Mouse (Mus musculus): Measurements from ENCODE around the gene Btg4.

The Btg4 gene

DNA sequence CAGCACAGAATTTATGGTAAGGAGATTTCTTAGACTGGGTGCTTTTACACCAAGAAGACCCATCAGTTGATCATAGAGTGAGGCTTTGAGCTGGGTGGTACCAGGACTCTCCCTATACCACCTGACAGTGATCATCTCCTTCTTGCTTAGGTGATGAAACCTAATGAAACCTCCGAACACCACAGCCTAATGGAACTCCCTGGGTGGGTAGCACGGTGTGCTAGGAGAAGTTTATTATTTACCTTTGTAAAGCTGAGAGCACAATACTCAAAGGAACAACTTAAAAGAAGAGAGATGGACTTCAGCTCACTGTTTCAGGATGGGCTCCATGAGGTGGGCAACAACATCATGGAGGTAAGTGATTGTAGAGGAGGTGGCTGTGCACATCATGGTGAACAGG, at the start of gene Btg4:
Gene Btg4, plus strand, starts transcription at position 301 of the 400 bp plus-strand sequence.
- no peak for DNase-seq (ENCODE audit: low read depth)

DNA sequence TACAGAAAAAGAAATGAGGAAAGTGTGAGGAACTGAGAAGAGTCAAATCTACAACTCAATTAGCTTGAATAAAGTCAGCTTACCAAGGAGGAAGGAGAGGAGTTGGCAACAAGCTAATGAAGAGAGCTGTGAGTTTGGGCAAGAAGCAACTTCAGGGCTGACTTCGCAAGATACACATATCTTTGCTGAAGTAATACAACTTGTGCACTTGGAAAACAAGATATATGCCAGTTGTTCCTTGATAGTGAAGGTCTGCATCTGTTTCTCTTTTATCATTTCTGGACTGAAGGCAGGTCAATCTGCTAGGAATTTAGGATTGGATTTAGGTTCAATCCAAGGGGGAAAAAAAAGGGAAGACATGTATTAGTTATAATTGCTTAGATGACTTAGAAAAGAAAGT, 47.1 kb upstream of the Btg4 start:
- DNase-seq (ENCODE audit: low read depth): no peak

GRCm38 (mm10) chr9:51015732-51016131, 45.0 kb upstream of the Btg4 start:
- DNase-seq (ENCODE audit: low read depth): no peak

- DNase-seq (ENCODE audit: low read depth): no peak
Observed at GRCm38 (mm10) chr9:51019670-51020069, 41.0 kb upstream of the Btg4 start.

DNA sequence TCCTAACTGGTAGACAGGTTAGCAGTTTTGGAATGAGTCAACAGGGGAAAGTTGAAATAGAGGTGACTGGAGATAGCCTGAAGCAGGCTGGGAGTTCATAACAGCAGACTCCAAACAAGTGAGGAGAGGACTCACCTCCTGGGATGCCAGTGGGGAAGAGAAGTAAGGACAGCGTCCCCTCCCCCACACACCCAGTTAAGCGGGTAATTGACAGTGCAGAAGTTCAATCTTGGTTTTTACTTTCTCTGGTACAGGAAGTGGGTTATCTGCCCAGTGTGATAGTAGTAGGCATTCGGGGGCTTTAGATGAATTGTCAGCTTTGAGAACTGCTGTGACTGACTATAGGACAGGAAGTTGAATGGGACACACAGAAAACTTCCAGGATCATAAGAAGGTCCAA, 40.4 kb upstream of the Btg4 start:
- DNase-seq (ENCODE audit: low read depth): peak; percentile 29

GRCm38 (mm10) chr9:51021123-51021795, 39.4 kb upstream of the Btg4 start:
- DNase-seq (ENCODE audit: low read depth): no peak

GRCm38 (mm10) chr9:51026952-51027351, 33.7 kb upstream of the Btg4 start:
- DNase-seq (ENCODE audit: low read depth): no peak

GRCm38 (mm10) chr9:51030147-51030546, 30.6 kb upstream of the Btg4 start:
- DNase-seq (ENCODE audit: low read depth): no peak

DNA sequence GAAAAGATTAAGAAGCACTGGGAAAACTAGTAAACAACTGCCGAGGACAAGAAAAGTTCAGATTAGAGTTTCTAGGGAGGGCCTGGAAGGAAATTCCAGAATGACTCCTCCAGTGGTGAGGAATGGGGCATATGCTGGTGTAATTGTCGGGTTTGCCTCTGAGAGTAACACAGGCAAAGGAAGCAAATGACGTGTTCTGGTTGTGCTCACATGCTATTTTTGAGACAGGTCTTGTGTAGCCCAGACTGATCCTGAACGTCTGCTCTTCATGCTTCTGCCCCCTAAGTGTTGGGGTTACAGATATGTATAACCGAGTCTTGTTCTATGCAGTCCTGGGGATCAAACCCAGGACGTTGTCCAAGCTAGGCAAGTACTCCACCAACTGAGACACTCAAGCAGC, 29.1 kb upstream of the Btg4 start:
- DNase-seq (ENCODE audit: low read depth): no peak

GRCm38 (mm10) chr9:51032291-51032690, 28.4 kb upstream of the Btg4 start:
- DNase-seq (ENCODE audit: low read depth): no peak

DNA sequence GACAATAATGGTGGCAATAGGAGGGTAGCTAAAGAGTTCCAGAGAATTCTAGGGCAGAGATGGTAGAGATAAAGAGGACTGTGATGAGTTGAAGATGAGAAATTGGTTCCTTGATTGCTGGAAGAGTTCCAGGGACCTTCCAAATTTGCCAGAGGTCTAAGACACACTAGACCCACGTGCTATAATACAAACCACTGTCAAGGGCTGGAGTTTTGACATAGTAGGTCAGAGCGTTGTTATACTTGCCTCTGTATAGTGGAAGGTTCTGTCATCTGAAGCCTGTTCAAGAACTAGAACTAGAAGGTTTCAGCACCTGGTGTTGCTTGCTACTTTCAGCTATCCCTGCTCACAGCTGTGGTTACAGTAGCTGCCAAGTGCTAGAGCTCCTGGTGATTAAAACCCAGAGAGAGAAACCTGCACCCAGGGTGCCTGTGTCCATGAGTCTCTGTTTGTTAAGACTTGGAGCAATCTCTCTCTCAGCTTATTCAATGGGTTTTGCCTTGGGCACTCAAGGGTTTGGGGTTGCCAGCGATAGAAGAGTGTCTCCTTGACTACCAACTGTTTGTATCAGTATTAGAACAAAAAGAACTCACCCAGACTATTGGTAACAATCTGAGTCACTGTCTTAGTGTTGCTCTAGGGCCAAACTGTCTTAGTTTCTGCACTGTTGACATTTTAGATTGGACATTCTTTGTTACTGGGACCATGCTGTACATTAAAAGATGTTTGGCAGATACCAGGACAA, 27.7 kb upstream of the Btg4 start:
- DNase-seq (ENCODE audit: low read depth): no peak

DNA sequence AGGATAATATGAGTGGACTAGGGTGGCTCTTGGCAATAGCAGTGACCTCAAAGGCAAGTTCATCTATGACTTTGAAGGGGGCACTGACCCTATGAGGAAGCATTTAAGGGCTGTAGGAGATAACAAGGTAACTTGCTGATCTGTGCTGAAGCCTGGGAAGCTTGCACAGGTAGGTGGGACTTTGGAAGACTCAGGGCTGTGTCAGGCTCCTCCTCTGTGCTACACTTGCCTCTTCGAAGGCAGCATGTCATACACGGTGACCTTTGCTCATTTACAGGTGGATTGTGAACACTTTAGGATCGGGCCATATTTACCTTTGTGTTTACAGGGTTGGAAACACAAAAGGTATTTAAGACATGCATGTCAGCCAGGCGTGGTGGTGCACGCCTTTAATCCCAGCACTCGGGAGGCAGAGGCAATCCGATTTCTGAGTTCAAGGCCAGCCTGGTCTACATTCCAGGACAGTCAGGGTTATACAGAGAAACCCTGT, 19.2 kb upstream of the Btg4 start:
- DNase-seq (ENCODE audit: low read depth): no peak

GRCm38 (mm10) chr9:51042136-51042535, 18.6 kb upstream of the Btg4 start:
- no peak for DNase-seq (ENCODE audit: low read depth)

- DNase-seq (ENCODE audit: low read depth): peak; percentile 67
Observed at GRCm38 (mm10) chr9:51052180-51052579, 8.5 kb upstream of the Btg4 start.

DNA sequence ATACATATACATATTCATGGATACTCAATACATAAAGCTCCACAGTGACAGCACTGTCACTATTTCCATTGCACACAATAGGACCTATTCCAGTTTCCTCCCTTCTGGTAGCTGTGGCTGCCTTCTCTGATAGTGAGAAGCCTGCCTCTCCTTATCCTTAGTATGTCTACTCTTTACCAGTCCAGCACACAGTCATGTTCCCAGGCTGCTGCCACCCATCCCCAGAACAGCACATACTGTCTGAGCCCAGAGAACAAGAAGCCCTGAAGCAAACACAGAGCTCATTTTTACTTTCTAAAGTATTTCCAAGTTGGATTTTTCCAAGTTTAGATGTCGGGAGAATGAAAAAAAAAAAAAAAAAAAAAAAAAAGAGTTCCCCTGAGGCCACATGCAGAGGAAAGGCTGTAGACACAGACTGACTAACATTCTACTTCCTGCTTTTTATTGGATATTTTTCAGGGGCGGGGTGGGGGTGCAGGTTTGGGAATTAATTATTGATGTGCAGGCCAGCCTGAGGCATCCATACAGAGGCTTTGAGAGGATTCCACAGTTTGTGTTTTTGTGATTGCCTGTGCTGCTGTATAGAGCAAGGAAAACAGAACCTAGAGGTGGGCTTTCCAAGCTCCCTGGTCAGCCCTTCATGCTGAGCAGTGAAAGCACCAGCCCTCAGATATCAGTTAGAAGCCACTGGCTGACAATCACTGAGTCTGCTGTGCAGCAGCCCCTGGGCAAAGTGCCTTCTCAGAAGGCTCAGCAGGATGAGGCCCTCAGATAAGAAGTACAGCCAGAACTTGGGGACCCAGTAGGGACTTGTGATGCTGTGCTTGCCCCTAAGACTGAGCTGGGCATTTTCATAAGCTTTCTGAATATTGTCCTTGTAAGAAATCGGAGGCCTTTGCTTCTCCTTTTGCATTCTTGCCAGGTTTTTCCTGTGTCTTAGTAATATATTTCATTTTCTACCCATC, 4.1 kb upstream of the Btg4 start:
- no peak for DNase-seq (ENCODE audit: low read depth)

GRCm38 (mm10) chr9:51058951-51059521, 1.7 kb upstream of the Btg4 start:
- DNase-seq (ENCODE audit: low read depth): no peak

DNA sequence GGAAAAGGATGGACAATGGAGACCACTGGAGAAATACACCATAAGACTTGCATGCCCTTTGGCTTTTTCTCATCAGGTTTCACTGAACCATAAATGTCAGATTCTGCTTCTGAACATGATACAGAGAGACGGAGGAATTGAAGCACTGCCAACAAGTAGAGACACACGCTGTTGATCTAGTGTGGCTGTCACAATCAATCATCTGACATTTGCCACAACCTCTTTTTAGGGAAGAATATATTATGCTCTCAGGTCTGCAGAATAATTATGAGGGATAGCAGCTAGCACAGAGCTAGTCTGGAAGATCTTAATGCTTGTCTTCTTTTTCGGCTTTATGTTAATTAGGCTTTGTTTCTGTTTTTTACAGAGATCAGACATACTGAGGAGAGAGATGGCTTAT, 7.5 kb downstream of the Btg4 start:
- no peak for DNase-seq (ENCODE audit: low read depth)

- no peak for DNase-seq (ENCODE audit: low read depth)
Observed at GRCm38 (mm10) chr9:51070801-51071200, 10.1 kb downstream of the Btg4 start.

GRCm38 (mm10) chr9:51075780-51076179, 15.1 kb downstream of the Btg4 start:
- no peak for DNase-seq (ENCODE audit: low read depth)

DNA sequence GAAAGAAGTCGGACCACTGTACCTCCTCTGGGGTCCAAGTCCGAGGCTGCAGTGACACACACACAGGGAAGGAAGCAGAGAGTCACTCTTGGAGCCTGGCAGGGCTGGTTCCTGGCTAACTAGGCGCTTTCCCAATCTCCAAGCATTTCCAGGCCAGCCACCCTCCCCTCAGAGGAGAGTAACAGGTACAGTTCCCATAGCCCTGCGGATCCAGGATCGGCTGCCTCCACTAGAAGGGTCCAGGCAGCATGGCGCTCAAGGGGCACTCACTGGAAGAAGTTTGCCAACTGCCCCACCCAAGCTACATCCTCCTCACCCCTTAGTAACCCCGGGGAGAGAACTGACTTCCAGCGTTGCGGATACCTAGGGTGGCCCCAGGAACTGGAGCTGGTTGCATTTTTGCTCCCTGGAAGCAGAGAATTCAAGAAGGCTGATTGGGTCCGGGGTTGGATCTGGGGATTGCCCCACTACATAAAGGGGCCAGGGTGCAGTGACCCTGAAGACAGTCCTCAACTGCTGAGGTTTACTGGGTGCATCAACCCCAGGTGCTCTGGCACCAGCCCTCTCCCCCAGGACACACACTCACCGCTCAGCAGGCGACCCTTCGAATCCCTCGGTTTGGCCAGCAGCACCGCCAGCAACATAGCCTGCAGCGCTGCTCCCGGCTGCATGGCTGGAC, 15.7 kb downstream of the Btg4 start:
- no peak for DNase-seq (ENCODE audit: low read depth)

- DNase-seq (ENCODE audit: low read depth): peak; percentile 5
Observed at GRCm38 (mm10) chr9:51076979-51077315, 16.2 kb downstream of the Btg4 start, which contains the start of gene Layn. Layn (minus strand) TSS chr9:51077094.

- DNase-seq (ENCODE audit: low read depth): no peak
Observed at GRCm38 (mm10) chr9:51081614-51082013, 20.9 kb downstream of the Btg4 start.
